Mouse (Mus musculus): ENCODE data around the gene Nedd4. TPM values are rescaled to one million over a fixed set of nuclear protein-coding genes. Genes with fewer than 3 reads are reported as not detected.
A peak's percentile ranks its signal among the peaks of the same experiment; 100 is the strongest.

Nedd4 gene
- polyA plus RNA-seq, 1 experiment from 2014 or later, result 195 TPM

DNA sequence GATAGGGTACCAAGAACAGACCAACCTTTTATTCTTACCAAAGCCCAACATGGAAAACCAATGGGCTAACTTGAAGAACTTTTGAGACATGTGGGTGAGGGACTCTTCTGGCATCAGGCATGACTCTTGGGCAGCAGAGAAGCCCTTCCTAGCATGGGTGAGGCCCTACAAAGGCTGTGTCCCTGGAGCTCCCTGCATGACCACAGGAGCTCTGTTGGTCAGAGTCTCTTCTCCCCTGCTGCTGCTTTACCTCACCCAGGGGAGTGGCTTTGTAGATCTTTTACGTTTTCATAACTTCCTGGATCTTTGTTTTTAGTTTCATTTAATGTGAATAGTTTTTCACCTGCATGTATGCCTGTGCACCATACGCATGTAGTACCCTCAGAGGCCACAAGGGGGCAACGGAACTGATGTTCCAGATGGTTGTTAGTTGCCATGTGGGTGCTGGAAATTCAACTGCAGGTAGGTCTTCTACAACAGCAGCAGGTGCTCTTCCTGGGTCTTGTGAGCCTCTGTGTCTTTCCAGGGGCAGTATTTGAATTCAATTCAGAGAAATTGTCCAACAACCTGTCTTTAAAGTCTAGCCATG lies 73.8 kb downstream of the Nedd4 start:
- H3K36me3 ChIP-seq (ENCODE audit: control insufficient read depth, insufficient read depth, low read length), result peaks cover 49% of the 10 kb centered on the region
- 52% methylated on average over 3 of the region's 3 CpGs for WGBS
- H3K27me3 ChIP-seq (ENCODE audit: control insufficient read depth, insufficient read depth, low read length), result no peaks in the 10 kb centered on the region
- H3K4me1 ChIP-seq (replicated peaks; ENCODE audit: control insufficient read depth, insufficient read depth), result no peaks in the 10 kb centered on the region
- peak; percentile 83 for TF ChIP-seq CTCF (IDR thresholded peaks at IDR 0.05; ENCODE audit: low read depth)
- TF ChIP-seq EP300 (optimal IDR thresholded peaks at IDR 0.05), result no peak
- no peaks in the 10 kb centered on the region for H3K9me3 ChIP-seq (ENCODE audit: control insufficient read depth, low read length)
- H3K9ac ChIP-seq (ENCODE audit: low read length), result no peak overlapping the region
- ATAC-seq (ENCODE audit: low FRiP score, low TSS enrichment) (peak; percentile 75), DNase-seq (ENCODE audit: low spot score) (peak; percentile 74)
- no peak overlapping the region for H3K4me2 ChIP-seq (replicated peaks; ENCODE audit: low read depth)
- no peak overlapping the region for H3K4me3 ChIP-seq (ENCODE audit: low read depth, low read length)
- H3K27ac ChIP-seq (replicated peaks), result no peak overlapping the region

DNA sequence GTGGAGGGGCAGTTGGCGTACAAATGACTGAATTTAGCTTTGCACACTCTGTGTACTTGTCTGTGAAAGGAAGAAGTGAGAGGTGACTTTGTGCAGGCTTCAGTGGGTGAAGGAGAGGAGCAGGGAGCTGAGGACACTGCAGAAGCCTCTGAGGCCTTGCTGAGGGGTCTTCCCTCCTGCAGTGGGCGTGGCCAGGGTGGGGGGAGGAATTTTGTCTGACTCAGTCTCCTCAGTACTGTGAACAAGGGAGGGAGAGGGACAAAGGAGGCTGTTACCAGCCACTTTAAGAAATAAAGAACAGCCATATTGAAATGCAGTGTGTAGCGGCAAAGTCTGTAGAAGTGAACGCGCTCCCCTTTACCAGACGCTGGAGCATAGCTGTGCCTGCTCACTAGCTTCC lies 79.1 kb downstream of the Nedd4 start:
- no peak overlapping the region for H3K4me2 ChIP-seq (replicated peaks; ENCODE audit: low read depth)
- DNase-seq (ENCODE audit: low spot score) (no peak), ATAC-seq (ENCODE audit: low FRiP score, low TSS enrichment) (no peak)
- 94% methylated on average over 6 of the region's 6 CpGs for WGBS
- H3K9me3 ChIP-seq (ENCODE audit: control insufficient read depth, low read length), result no peaks in the 10 kb centered on the region
- TF ChIP-seq EP300 (optimal IDR thresholded peaks at IDR 0.05) (no peak), CTCF (IDR thresholded peaks at IDR 0.05; ENCODE audit: low read depth) (no peak)
- H3K4me3 ChIP-seq (ENCODE audit: low read depth, low read length), result no peak overlapping the region
- no peaks in the 10 kb centered on the region for H3K4me1 ChIP-seq (replicated peaks; ENCODE audit: control insufficient read depth, insufficient read depth)
- H3K27me3 ChIP-seq (ENCODE audit: control insufficient read depth, insufficient read depth, low read length), result no peaks in the 10 kb centered on the region
- no peak overlapping the region for H3K9ac ChIP-seq (ENCODE audit: low read length)
- H3K27ac ChIP-seq (replicated peaks), result no peak overlapping the region
- H3K36me3 ChIP-seq (ENCODE audit: control insufficient read depth, insufficient read depth, low read length), result peaks cover 64% of the 10 kb centered on the region

DNA sequence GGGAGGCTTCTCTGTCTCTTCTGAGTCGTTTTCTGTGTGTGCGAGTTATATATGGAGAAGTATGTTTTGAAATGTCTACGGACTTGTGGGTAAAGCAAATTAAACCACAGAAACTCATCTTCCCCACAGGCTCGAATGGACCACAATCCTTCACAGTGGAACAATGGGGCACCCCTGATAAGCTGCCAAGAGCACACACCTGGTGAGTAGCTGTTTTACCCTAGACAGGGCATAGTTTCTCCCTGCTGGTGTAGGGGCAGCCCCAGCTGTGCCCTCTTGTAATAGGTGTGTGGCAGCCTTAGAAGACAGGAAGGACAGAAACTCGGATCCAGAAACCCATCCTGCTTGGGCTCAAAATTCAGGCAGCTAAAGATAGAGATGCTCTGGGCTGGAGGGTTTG lies 84.1 kb downstream of the Nedd4 start:
- H3K9ac ChIP-seq (ENCODE audit: low read length), result no peak overlapping the region
- no peaks in the 10 kb centered on the region for H3K4me1 ChIP-seq (replicated peaks; ENCODE audit: control insufficient read depth, insufficient read depth)
- H3K27me3 ChIP-seq (ENCODE audit: control insufficient read depth, insufficient read depth, low read length), result no peaks in the 10 kb centered on the region
- WGBS, result 78% methylated on average over 5 of the region's 5 CpGs
- TF ChIP-seq EP300 (optimal IDR thresholded peaks at IDR 0.05), result no peak
- H3K4me3 ChIP-seq (ENCODE audit: low read depth, low read length), result no peak overlapping the region
- DNase-seq (ENCODE audit: low spot score) (no peak), ATAC-seq (ENCODE audit: low FRiP score, low TSS enrichment) (no peak)
- no peak overlapping the region for H3K27ac ChIP-seq (replicated peaks)
- no peak overlapping the region for H3K4me2 ChIP-seq (replicated peaks; ENCODE audit: low read depth)
- H3K9me3 ChIP-seq (ENCODE audit: control insufficient read depth, low read length), result no peaks in the 10 kb centered on the region
- H3K36me3 ChIP-seq (ENCODE audit: control insufficient read depth, insufficient read depth, low read length), result peaks cover 65% of the 10 kb centered on the region

DNA sequence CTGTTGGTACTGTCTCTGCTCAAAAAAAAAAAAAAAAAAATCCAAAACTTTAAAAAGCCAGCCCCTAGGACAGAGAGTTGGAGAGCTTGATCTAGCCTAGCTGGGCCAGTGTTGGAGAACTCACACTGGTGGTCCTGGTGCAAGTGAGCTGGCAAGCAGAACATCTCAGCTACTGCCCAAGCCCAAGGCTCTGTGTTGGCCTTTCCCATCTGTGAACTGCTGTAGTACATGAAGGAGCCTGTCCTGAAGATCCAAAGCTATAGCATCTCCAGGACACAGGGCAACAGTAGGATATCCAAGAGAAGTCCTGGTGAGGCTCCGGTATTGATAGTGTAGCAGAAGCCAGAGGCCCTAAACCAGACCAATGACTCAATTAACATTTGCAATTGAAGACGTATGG lies 88.1 kb downstream of the Nedd4 start:
- 63% methylated on average over 2 of the region's 2 CpGs for WGBS
- ATAC-seq (ENCODE audit: low FRiP score, low TSS enrichment), result 0 out of 2 replicates have a peak, but pooled peaks have one; percentile 24
- no peak overlapping the region for H3K27ac ChIP-seq (replicated peaks)
- DNase-seq (ENCODE audit: low spot score), result no peak
- no peaks in the 10 kb centered on the region for H3K4me1 ChIP-seq (replicated peaks; ENCODE audit: control insufficient read depth, insufficient read depth)
- no peaks in the 10 kb centered on the region for H3K27me3 ChIP-seq (ENCODE audit: control insufficient read depth, insufficient read depth, low read length)
- H3K36me3 ChIP-seq (ENCODE audit: control insufficient read depth, insufficient read depth, low read length), result peaks cover 35% of the 10 kb centered on the region
- no peak overlapping the region for H3K4me2 ChIP-seq (replicated peaks; ENCODE audit: low read depth)
- H3K9me3 ChIP-seq (ENCODE audit: control insufficient read depth, low read length), result no peaks in the 10 kb centered on the region
- no peak for TF ChIP-seq EP300 (optimal IDR thresholded peaks at IDR 0.05)
- no peak for TF ChIP-seq CTCF (IDR thresholded peaks at IDR 0.05; ENCODE audit: low read depth)
- no peak overlapping the region for H3K9ac ChIP-seq (ENCODE audit: low read length)
- H3K4me3 ChIP-seq (ENCODE audit: low read depth, low read length), result no peak overlapping the region

DNA sequence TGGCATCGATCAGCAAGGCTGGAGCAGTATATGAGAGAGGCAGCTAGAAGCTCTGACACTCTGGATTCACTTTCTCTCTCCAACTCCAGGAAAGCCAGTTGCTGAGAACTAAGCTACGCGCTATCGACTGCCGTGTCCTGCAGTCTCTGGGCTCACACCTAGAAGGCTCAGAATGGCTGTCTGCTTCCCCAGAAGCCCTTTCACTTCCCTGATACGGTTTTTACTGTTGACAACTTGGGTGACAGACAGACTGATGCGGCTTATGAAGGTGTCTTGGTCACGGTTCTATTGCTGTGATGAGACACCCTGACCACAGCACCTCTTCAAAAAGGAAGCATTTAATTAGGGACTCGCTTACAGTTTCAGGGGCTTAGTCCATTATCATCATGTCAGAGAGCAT lies 90.5 kb downstream of the Nedd4 start:
- no peak overlapping the region for H3K4me3 ChIP-seq (ENCODE audit: low read depth, low read length)
- H3K9me3 ChIP-seq (ENCODE audit: control insufficient read depth, low read length), result no peaks in the 10 kb centered on the region
- no peak overlapping the region for H3K9ac ChIP-seq (ENCODE audit: low read length)
- ATAC-seq (ENCODE audit: low FRiP score, low TSS enrichment) (no peak), DNase-seq (ENCODE audit: low spot score) (no peak)
- WGBS, result 67% methylated on average over 9 of the region's 9 CpGs
- TF ChIP-seq CTCF (IDR thresholded peaks at IDR 0.05; ENCODE audit: low read depth) (no peak), EP300 (optimal IDR thresholded peaks at IDR 0.05) (no peak)
- H3K27me3 ChIP-seq (ENCODE audit: control insufficient read depth, insufficient read depth, low read length), result no peaks in the 10 kb centered on the region
- H3K4me2 ChIP-seq (replicated peaks; ENCODE audit: low read depth), result no peak overlapping the region
- H3K36me3 ChIP-seq (ENCODE audit: control insufficient read depth, insufficient read depth, low read length), result peaks cover 12% of the 10 kb centered on the region
- no peaks in the 10 kb centered on the region for H3K4me1 ChIP-seq (replicated peaks; ENCODE audit: control insufficient read depth, insufficient read depth)
- no peak overlapping the region for H3K27ac ChIP-seq (replicated peaks)

DNA sequence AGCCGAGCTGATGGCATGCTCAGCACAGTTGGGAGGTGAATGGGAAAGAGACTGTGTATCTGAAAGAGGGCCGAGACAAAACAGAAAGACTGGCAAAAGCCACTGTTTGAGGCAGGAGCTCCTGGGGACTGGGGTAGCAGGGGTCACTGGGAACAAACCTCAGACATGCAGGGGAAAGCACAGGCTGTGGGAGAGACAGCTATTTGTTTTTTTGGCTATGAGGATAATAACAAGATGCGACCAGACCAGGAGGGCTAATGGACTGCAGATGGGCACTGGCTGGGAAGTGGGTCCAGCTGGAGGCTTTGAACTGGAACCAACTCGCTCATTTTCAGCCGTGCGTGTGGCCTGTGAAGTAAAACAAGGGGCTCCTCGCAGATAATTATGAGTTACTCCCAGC lies 91.6 kb downstream of the Nedd4 start:
- H3K27me3 ChIP-seq (ENCODE audit: control insufficient read depth, insufficient read depth, low read length), result no peaks in the 10 kb centered on the region
- peaks cover 5% of the 10 kb centered on the region; the same call in 1 of the 2 replicates for H3K36me3 ChIP-seq (ENCODE audit: control insufficient read depth, insufficient read depth, low read length)
- no peak overlapping the region for H3K4me3 ChIP-seq (ENCODE audit: low read depth, low read length)
- H3K4me1 ChIP-seq (replicated peaks; ENCODE audit: control insufficient read depth, insufficient read depth), result no peaks in the 10 kb centered on the region
- 34% methylated on average over 7 of the region's 7 CpGs for WGBS
- H3K27ac ChIP-seq (replicated peaks), result no peak overlapping the region
- TF ChIP-seq CTCF (IDR thresholded peaks at IDR 0.05; ENCODE audit: low read depth) (no peak), EP300 (optimal IDR thresholded peaks at IDR 0.05) (no peak)
- ATAC-seq (ENCODE audit: low FRiP score, low TSS enrichment) (no peak), DNase-seq (ENCODE audit: low spot score) (no peak)
- H3K9me3 ChIP-seq (ENCODE audit: control insufficient read depth, low read length), result no peaks in the 10 kb centered on the region
- no peak overlapping the region for H3K9ac ChIP-seq (ENCODE audit: low read length)
- no peak overlapping the region for H3K4me2 ChIP-seq (replicated peaks; ENCODE audit: low read depth)
